Mouse (Mus musculus): ENCODE results near the gene Phldb2.

DNA sequence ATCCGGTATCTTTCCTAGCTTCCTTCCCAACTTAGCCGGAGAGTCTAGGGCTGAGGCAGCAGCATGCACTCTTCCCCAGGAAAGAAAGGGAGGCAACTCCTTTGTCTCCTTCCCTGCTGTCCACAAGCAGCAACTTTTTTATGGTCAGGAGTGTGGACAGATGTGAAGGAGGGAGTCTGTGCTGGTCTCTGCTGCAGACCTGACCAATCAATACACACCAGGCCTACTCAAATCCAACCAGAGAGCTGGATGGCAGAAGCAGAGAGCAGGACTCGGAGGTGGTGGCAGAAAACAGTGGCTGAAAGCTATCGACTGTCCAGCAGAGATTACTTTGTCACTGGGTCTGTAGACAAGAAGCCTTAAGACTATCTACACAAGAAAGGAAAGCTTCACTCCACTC lies at the start of gene Phldb2:
- no peak for TF ChIP-seq POLR2A (IDR thresholded peaks at IDR 0.05; ENCODE audit: low read depth, low read length)
- TF ChIP-seq CTCF (conservative IDR thresholded peaks at IDR 0.05; ENCODE audit: insufficient read depth, insufficient read length, low read depth, low read length), result no peak
